Mouse (Mus musculus) lung, embryonic 14.5 days (tissue): ENCODE measurements around the gene Lrfn2. TPM values are rescaled to one million over a fixed set of nuclear protein-coding genes. Genes with fewer than 3 reads are reported as not detected.

Experiments
- ATAC-seq: fragments of 200-750 bp; cut with Nextera tagmentation; 2 replicates; pipeline ENCODE4 v1.8.0; 2017; ENCODE audit warnings: mild to moderate bottlenecking, moderate TSS enrichment, moderate library complexity; ENCODE audit not compliant: insufficient read depth
- DNase-seq: peaks from one replicate; pipeline ENCODE4 v3.0.0-alpha.2; 2015
- H3K27ac ChIP-seq: fragments of 300-500 bp; sonication (generic); 2 replicates; pipeline ENCODE4 v1.5.1; 2014; ENCODE audit warnings: low read depth, mild to moderate bottlenecking, moderate library complexity
- H3K27me3 ChIP-seq: fragments of 300-500 bp; sonication (generic); 2 replicates; pipeline ENCODE4 v1.6.1; 2014; ENCODE audit warnings: low read length, control low read depth; ENCODE audit not compliant: insufficient read depth
- H3K36me3 ChIP-seq: fragments of 300-500 bp; sonication (generic); 2 replicates; pipeline ENCODE4 v1.6.1; 2014; ENCODE audit warnings: control low read depth; ENCODE audit not compliant: insufficient read depth
- H3K4me1 ChIP-seq: fragments of 300-500 bp; sonication (generic); 2 replicates; pipeline ENCODE4 v1.6.1; 2014; ENCODE audit warnings: antibody characterized with exemption, control low read depth; ENCODE audit not compliant: insufficient read depth
- H3K4me2 ChIP-seq: fragments of 300-500 bp; sonication (generic); 2 replicates; pipeline ENCODE4 v1.6.1; 2014; ENCODE audit warnings: mild to moderate bottlenecking
- H3K4me3 ChIP-seq: fragments of 300-500 bp; sonication (generic); 2 replicates; pipeline ENCODE4 v1.5.1; 2014; ENCODE audit warnings: low read depth, low read length
- H3K9ac ChIP-seq: fragments of 300-500 bp; sonication (generic); 2 replicates; pipeline ENCODE4 v1.6.1; 2014
- H3K9me3 ChIP-seq: fragments of 300-500 bp; sonication (generic); 2 replicates; pipeline ENCODE4 v1.6.1; 2016; ENCODE audit warnings: low read depth, low read length, control low read depth
- CTCF ChIP-seq: IDR thresholded peaks from 2 replicates; pipeline ENCODE4 v1.5.1; 2016; ENCODE audit warnings: antibody characterized with exemption, low read depth
- WGBS: fragments of 180-500 bp; shearing (Covaris S2); extraction: QIAGEN DNeasy Blood & Tissue Kit; methylation state at CpG from one replicate; pipeline ENCODE4 v1.1.7; 2014; 5-methylcytosine and 5-hydroxymethylcytosine counted together
- polyA plus RNA-seq: library from polyadenylated mRNA; unstranded; fragments of >200 nt; fragmentation: Nextera tagmentation; extraction: Ambion mirVana; gene quantifications from 2 replicates; pipeline ENCODE4 v1.2.1, GENCODE M21; 2014

The Lrfn2 gene
- polyA plus RNA-seq, 1 experiment from 2014 or later: 0.39 TPM

- no peaks in the 10 kb centered on the region for H3K27me3 ChIP-seq
- 41% methylated on average over 17 of the region's 17 CpGs for WGBS
- TF ChIP-seq CTCF: no peak
- DNase-seq (peak; percentile 39), ATAC-seq (no peak)
- H3K9ac ChIP-seq: no peak overlapping the region
- H3K4me3 ChIP-seq: no peak overlapping the region
- no peaks in the 10 kb centered on the region for H3K36me3 ChIP-seq
- H3K9me3 ChIP-seq: no peaks in the 10 kb centered on the region
- H3K27ac ChIP-seq: no peak overlapping the region
- no peaks in the 10 kb centered on the region for H3K4me1 ChIP-seq
- no peak overlapping the region for H3K4me2 ChIP-seq
Observed at GRCm38 (mm10) chr17:49017438-49018415, 85.5 kb downstream of the Lrfn2 start.

DNA sequence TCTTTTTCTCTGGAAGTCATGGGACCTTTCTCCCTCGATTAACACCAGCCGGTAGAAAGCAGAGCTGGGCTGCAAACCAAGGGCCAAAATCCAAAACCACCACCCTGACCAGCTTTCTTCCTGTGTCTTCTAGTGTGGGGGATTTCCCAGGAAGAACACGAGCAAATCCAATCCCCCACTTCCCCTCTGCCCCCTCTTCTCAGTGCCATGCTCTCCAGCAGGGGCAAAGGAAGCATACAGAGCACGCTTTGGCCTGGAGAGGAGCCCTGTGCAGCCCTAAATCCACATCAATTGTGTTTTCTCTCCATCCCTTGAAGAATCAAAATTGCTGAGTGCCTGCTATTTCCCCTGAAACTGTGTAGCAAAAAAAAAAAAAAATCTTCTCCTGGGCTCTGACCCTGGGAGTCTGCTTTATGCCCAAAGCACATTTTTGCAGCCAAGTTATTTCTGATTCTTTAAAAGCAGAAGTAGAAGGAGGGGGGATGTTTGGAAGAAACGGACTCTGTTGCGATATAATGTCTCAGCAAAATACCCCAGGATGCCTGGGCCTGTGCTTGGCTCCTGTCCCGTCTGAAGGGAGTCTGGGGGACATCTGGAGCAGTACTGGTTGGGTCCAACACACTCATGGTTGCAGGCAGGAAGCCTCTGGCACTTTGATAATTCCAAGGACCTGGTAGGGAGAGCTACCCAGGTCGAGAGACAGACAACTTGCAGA, 86.8 kb downstream of the Lrfn2 start:
- WGBS: 53% methylated on average over 8 of the region's 8 CpGs
- ATAC-seq: no peak

GRCm38 (mm10) chr17:49029556-49030268, 97.5 kb downstream of the Lrfn2 start:
- H3K4me3 ChIP-seq: no peak overlapping the region
- 34% methylated on average over 11 of the region's 11 CpGs for WGBS
- H3K27me3 ChIP-seq: no peaks in the 10 kb centered on the region
- H3K4me2 ChIP-seq: no peak overlapping the region
- H3K9me3 ChIP-seq: no peaks in the 10 kb centered on the region
- H3K36me3 ChIP-seq: no peaks in the 10 kb centered on the region
- DNase-seq (peak; percentile 61), ATAC-seq (peak; percentile 88)
- no peak for TF ChIP-seq CTCF
- H3K27ac ChIP-seq: no peak overlapping the region
- H3K4me1 ChIP-seq: no peaks in the 10 kb centered on the region
- H3K9ac ChIP-seq: no peak overlapping the region

More for the DNA sequence above, 86.8 kb downstream of the Lrfn2 start:
- H3K27me3 ChIP-seq: no peaks in the 10 kb centered on the region
- TF ChIP-seq CTCF: no peak
- DNase-seq: peak; percentile 55
- no peak overlapping the region for H3K9ac ChIP-seq
- H3K36me3 ChIP-seq: no peaks in the 10 kb centered on the region
- H3K9me3 ChIP-seq: no peaks in the 10 kb centered on the region
- no peaks in the 10 kb centered on the region for H3K4me1 ChIP-seq
- no peak overlapping the region for H3K4me3 ChIP-seq
- H3K27ac ChIP-seq: peak overlapping the region; percentile 60; the same call in 1 of the 2 replicates
- no peak overlapping the region for H3K4me2 ChIP-seq

DNA sequence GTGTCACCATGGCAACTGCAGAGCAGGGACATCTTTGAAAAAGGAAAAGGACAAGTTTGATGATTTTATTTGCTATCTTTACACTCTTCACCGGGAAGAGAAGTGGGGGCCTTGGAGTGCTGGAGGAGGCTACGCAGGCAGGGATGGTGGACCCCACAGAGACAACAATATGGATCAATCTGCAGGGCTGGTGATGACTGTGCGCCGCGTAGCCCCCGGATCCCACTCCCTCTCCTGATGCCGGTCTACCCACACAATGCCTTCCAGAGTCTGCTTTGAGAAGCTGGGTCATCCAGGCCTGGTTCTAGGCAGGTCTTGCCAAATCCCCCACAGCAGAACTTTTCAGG, 98.1 kb downstream of the Lrfn2 start:
- H3K27me3 ChIP-seq: no peaks in the 10 kb centered on the region
- H3K27ac ChIP-seq: no peak overlapping the region
- H3K4me2 ChIP-seq: no peak overlapping the region
- DNase-seq: no peak
- H3K9me3 ChIP-seq: no peaks in the 10 kb centered on the region
- H3K4me1 ChIP-seq: no peaks in the 10 kb centered on the region
- no peak overlapping the region for H3K4me3 ChIP-seq
- H3K36me3 ChIP-seq: no peaks in the 10 kb centered on the region
- H3K9ac ChIP-seq: no peak overlapping the region
- 81% methylated on average over 7 of the region's 7 CpGs for WGBS
- ATAC-seq: no peak
- no peak for TF ChIP-seq CTCF

DNA sequence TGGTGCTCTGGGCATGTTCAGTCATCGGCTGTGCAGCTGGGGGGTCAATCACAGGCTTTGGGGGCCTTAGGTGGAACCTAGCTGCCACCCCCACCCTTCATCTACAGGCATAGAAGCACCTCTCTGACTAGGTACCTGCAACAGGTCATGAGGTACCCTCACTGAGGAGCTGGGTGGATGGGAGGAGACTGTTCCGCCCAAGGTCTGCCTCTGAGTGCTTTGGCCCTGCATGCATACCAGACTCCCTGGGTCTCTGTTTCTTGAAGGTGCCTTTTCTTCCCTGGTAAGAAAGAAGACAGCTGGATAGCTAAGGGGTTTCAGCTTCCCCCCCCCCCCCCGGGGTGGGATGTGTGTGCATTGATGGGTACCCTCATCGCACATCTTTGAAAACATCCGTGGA, 98.7 kb downstream of the Lrfn2 start:
- DNase-seq: no peak
- no peak for ATAC-seq
- H3K36me3 ChIP-seq: no peaks in the 10 kb centered on the region
- H3K4me3 ChIP-seq: no peak overlapping the region
- H3K4me2 ChIP-seq: no peak overlapping the region
- no peaks in the 10 kb centered on the region for H3K27me3 ChIP-seq
- 87% methylated on average over 5 of the region's 5 CpGs for WGBS
- no peak for TF ChIP-seq CTCF
- H3K4me1 ChIP-seq: no peaks in the 10 kb centered on the region
- H3K9me3 ChIP-seq: no peaks in the 10 kb centered on the region
- H3K27ac ChIP-seq: no peak overlapping the region
- H3K9ac ChIP-seq: no peak overlapping the region

- 41% methylated on average over 8 of the region's 8 CpGs for WGBS
Observed at GRCm38 (mm10) chr17:49031790-49032189, 99.6 kb downstream of the Lrfn2 start.

More at GRCm38 (mm10) chr17:49031790-49032189, 99.6 kb downstream of the Lrfn2 start:
- H3K27ac ChIP-seq: no peak overlapping the region
- no peak overlapping the region for H3K4me2 ChIP-seq
- H3K27me3 ChIP-seq: no peaks in the 10 kb centered on the region
- peak; percentile 66 for DNase-seq
- no peaks in the 10 kb centered on the region for H3K36me3 ChIP-seq
- H3K4me1 ChIP-seq: no peaks in the 10 kb centered on the region
- H3K9me3 ChIP-seq: no peaks in the 10 kb centered on the region
- no peak for TF ChIP-seq CTCF
- no peak overlapping the region for H3K4me3 ChIP-seq
- ATAC-seq: no peak
- no peak overlapping the region for H3K9ac ChIP-seq
